Mouse (Mus musculus) heart, embryonic 10.5 days (tissue): ENCODE data around the gene Fam19a2. TPM values are rescaled to one million over a fixed set of nuclear protein-coding genes. Genes with fewer than 3 reads are reported as not detected.

ENCODE experiments used
- DNase-seq: peaks from one replicate; pipeline ENCODE4 v3.0.0-alpha.2; 2017; ENCODE audit warnings: low spot score
- H3K27ac ChIP-seq: fragments of 300-500 bp; sonication (generic); 2 replicates; pipeline ENCODE4 v1.5.1; 2016; ENCODE audit warnings: mild to moderate bottlenecking
- H3K27me3 ChIP-seq: fragments of 300-500 bp; sonication (generic); 2 replicates; pipeline ENCODE4 v1.6.1; 2016; ENCODE audit warnings: mild to moderate bottlenecking; ENCODE audit not compliant: poor library complexity, insufficient read depth, severe bottlenecking
- H3K36me3 ChIP-seq: fragments of 300-500 bp; sonication (generic); 2 replicates; pipeline ENCODE4 v1.6.1; 2016; ENCODE audit warnings: mild to moderate bottlenecking, moderate library complexity
- H3K4me1 ChIP-seq: fragments of 300-500 bp; sonication (generic); 2 replicates; pipeline ENCODE4 v1.6.1; 2016; ENCODE audit warnings: mild to moderate bottlenecking
- H3K4me3 ChIP-seq: fragments of 300-500 bp; sonication (generic); 2 replicates; pipeline ENCODE4 v1.5.1; 2016; ENCODE audit warnings: mild to moderate bottlenecking, moderate library complexity
- H3K9me3 ChIP-seq: fragments of 300-500 bp; sonication (generic); 2 replicates; pipeline ENCODE4 v1.6.1; 2016; ENCODE audit warnings: mild to moderate bottlenecking, moderate library complexity
- WGBS: fragments of 180-500 bp; shearing (Covaris S2); methylation state at CpG from one replicate; pipeline ENCODE4 v1.1.7; 2016; 5-methylcytosine and 5-hydroxymethylcytosine counted together
- polyA plus RNA-seq: library from polyadenylated mRNA; unstranded; fragments of >200 nt; fragmentation: Nextera tagmentation; extraction: Ambion mirVana; gene quantifications from 2 replicates; pipeline ENCODE4 v1.2.1, GENCODE M21; 2016

Gene Fam19a2
- polyA plus RNA-seq, 1 experiment from 2014 or later = 0.72 TPM

DNA sequence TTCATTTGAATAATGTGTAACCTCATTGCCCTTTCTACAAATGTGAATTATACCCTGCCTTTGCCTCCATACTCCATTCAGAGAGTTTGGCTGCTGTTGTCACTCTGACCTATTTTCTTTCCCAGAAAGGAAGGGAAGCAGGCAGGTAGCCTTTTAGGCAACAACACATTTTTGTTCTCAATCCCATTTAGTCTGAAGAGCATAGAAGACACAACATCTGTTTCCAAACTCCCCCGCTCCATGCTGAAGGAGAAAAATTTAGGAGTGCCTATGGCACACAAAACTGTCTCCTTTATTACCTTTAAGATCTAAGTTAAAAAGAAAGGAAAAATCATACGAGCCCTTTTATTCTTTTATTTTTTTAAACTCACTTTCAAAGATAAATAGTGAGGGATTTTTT lies 446.9 kb downstream of the Fam19a2 start:
- DNase-seq = no peak
- 89% methylated on average over 2 of the region's 2 CpGs for WGBS
- Histone ChIP-seq H3K4me1 (peaks cover 3% of the 10 kb centered on the region; the same call in 1 of the 2 replicates), H3K27ac (no peak overlapping the region), H3K4me3 (no peak overlapping the region), H3K27me3 (no peaks in the 10 kb centered on the region), H3K9me3 (no peaks in the 10 kb centered on the region), H3K36me3 (no peaks in the 10 kb centered on the region)

- H3K27me3 ChIP-seq = no peaks in the 10 kb centered on the region
- no peaks in the 10 kb centered on the region for H3K9me3 ChIP-seq
- no peaks in the 10 kb centered on the region for H3K4me1 ChIP-seq
- WGBS = 69% methylated on average over 2 of the region's 2 CpGs
- H3K27ac ChIP-seq = no peak overlapping the region
- DNase-seq = no peak
- H3K4me3 ChIP-seq = no peak overlapping the region
- no peaks in the 10 kb centered on the region for H3K36me3 ChIP-seq
These were observed 458.2 kb downstream of the Fam19a2 start for GRCm38 (mm10) chr10:123721952-123722460.

- no peaks in the 10 kb centered on the region for H3K27me3 ChIP-seq
- no peak overlapping the region for H3K27ac ChIP-seq
- no peak overlapping the region for H3K4me3 ChIP-seq
- no peaks in the 10 kb centered on the region for H3K4me1 ChIP-seq
- no peaks in the 10 kb centered on the region for H3K36me3 ChIP-seq
- no peak for DNase-seq
- no peaks in the 10 kb centered on the region for H3K9me3 ChIP-seq
These were observed 459.8 kb downstream of the Fam19a2 start for GRCm38 (mm10) chr10:123723641-123724040.

- no peaks in the 10 kb centered on the region for H3K4me1 ChIP-seq
- no peaks in the 10 kb centered on the region for H3K27me3 ChIP-seq
- 83% methylated on average over 1 of the region's 1 CpGs for WGBS
These were observed 484.5 kb downstream of the Fam19a2 start for GRCm38 (mm10) chr10:123748317-123748716.

DNA sequence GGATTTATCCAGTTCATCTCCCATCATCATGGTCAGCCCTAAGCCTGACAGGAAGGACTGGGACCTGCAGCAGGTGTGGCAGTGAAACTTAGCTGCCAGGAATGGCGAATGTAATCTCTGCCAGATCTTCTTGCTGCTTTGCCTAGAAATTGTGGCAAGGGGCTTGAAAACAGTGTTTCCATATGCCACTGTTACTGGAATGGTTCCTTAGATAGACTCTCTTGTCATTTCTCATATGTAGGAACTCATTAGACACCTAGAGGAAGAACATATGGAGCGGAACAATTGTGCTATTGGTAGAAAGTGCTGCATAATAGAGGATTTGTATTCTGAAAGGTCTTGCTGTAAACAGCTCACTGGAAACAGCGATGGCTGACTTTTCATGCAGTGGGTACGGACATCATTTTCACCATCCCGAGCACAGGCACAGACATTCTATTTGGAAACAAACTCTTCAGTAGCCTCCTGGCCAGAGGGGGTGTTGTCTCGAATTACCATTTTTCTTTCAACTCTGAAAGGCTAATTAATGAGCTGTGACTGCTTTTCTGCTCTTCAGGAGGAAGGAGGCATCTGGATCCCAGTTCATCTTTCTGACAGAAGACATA lies 488.0 kb downstream of the Fam19a2 start:
- Histone ChIP-seq H3K4me3 (no peak overlapping the region), H3K9me3 (no peaks in the 10 kb centered on the region), H3K27ac (no peak overlapping the region), H3K4me1 (no peaks in the 10 kb centered on the region), H3K27me3 (no peaks in the 10 kb centered on the region), H3K36me3 (no peaks in the 10 kb centered on the region)
- WGBS = 60% methylated on average over 6 of the region's 6 CpGs
- DNase-seq = no peak

More at GRCm38 (mm10) chr10:123748317-123748716, 484.5 kb downstream of the Fam19a2 start:
- no peaks in the 10 kb centered on the region for H3K36me3 ChIP-seq
- H3K27ac ChIP-seq = no peak overlapping the region
- DNase-seq = no peak
- H3K4me3 ChIP-seq = no peak overlapping the region
- H3K9me3 ChIP-seq = no peaks in the 10 kb centered on the region

GRCm38 (mm10) chr10:123752755-123753154 lies 489.0 kb downstream of the Fam19a2 start:
- WGBS = 76% methylated on average over 3 of the region's 3 CpGs
- no peaks in the 10 kb centered on the region for H3K27me3 ChIP-seq
- H3K4me3 ChIP-seq = no peak overlapping the region
- no peak for DNase-seq
- no peaks in the 10 kb centered on the region for H3K9me3 ChIP-seq
- H3K27ac ChIP-seq = no peak overlapping the region
- no peaks in the 10 kb centered on the region for H3K36me3 ChIP-seq
- H3K4me1 ChIP-seq = no peaks in the 10 kb centered on the region

- DNase-seq = no peak
- Histone ChIP-seq H3K9me3 (no peaks in the 10 kb centered on the region), H3K27me3 (no peaks in the 10 kb centered on the region), H3K36me3 (no peaks in the 10 kb centered on the region), H3K4me1 (no peaks in the 10 kb centered on the region), H3K4me3 (no peak overlapping the region), H3K27ac (no peak overlapping the region)
- WGBS = 77% methylated on average over 4 of the region's 4 CpGs
These were observed 490.2 kb downstream of the Fam19a2 start for GRCm38 (mm10) chr10:123753996-123754395.

GRCm38 (mm10) chr10:123789374-123789773 lies 525.6 kb downstream of the Fam19a2 start:
- Histone ChIP-seq H3K36me3 (no peaks in the 10 kb centered on the region), H3K9me3 (no peaks in the 10 kb centered on the region), H3K4me1 (no peaks in the 10 kb centered on the region), H3K27ac (no peak overlapping the region), H3K4me3 (no peak overlapping the region), H3K27me3 (no peaks in the 10 kb centered on the region)
- DNase-seq = no peak
- WGBS = 84% methylated on average over 2 of the region's 2 CpGs

Other genes with a start within 250 kb of the Fam19a2 start
- gene Mon2, start 187.5 kb upstream of the Fam19a2 start, polyA plus RNA-seq = 19.1 and 19.7 TPM in 2 replicates
- 79.9 and 87.6 TPM in 2 replicates for gene Usp15, start 67.0 kb upstream of the Fam19a2 start, polyA plus RNA-seq